Mouse (Mus musculus) c-Kit-negative CD71-positive TER-119-positive erythroid progenitor cells, embryonic 14.5 days (primary cell): ENCODE results near the gene Prph2.

Experiments
- DNase-seq: peaks from one replicate; pipeline ENCODE4 v3.0.0-alpha.2; 2013; ENCODE audit warnings: low read depth, low spot score

Prph2 gene

GRCm38 (mm10) chr17:46890843-46891594, 19.2 kb upstream of the Prph2 start:
- peak; percentile 48 for DNase-seq

- DNase-seq = no peak
These were observed 14.8 kb upstream of the Prph2 start for GRCm38 (mm10) chr17:46895426-46895825.

GRCm38 (mm10) chr17:46897221-46897950, 12.9 kb upstream of the Prph2 start:
- DNase-seq = no peak

GRCm38 (mm10) chr17:46900941-46901340, 9.3 kb upstream of the Prph2 start:
- no peak for DNase-seq

GRCm38 (mm10) chr17:46903876-46904490, 6.3 kb upstream of the Prph2 start:
- peak; percentile 52 for DNase-seq

- no peak for DNase-seq
These were observed 2.1 kb downstream of the Prph2 start for GRCm38 (mm10) chr17:46912331-46912730.

GRCm38 (mm10) chr17:46915129-46915528, 4.9 kb downstream of the Prph2 start:
- DNase-seq = no peak

GRCm38 (mm10) chr17:46918951-46919350, 8.7 kb downstream of the Prph2 start:
- no peak for DNase-seq

GRCm38 (mm10) chr17:46920855-46921254, 10.6 kb downstream of the Prph2 start:
- no peak for DNase-seq

GRCm38 (mm10) chr17:46926192-46926591, 15.9 kb downstream of the Prph2 start:
- no peak for DNase-seq

GRCm38 (mm10) chr17:46926941-46927340, 16.7 kb downstream of the Prph2 start:
- no peak for DNase-seq

- no peak for DNase-seq
These were observed 17.5 kb downstream of the Prph2 start for GRCm38 (mm10) chr17:46927781-46928180.

GRCm38 (mm10) chr17:46929277-46929676, 19.0 kb downstream of the Prph2 start:
- no peak for DNase-seq

GRCm38 (mm10) chr17:46929897-46930296, 19.6 kb downstream of the Prph2 start:
- DNase-seq = no peak

- DNase-seq = no peak
These were observed 22.7 kb downstream of the Prph2 start for GRCm38 (mm10) chr17:46932961-46933360.

GRCm38 (mm10) chr17:46933557-46934348, 23.5 kb downstream of the Prph2 start:
- DNase-seq = peak; percentile 8

GRCm38 (mm10) chr17:46940461-46940860, 30.2 kb downstream of the Prph2 start:
- no peak for DNase-seq

GRCm38 (mm10) chr17:46942421-46942820, 32.2 kb downstream of the Prph2 start:
- DNase-seq = no peak

GRCm38 (mm10) chr17:46946276-46946675, 36.0 kb downstream of the Prph2 start:
- DNase-seq = no peak

- DNase-seq = no peak
These were observed 47.8 kb downstream of the Prph2 start for GRCm38 (mm10) chr17:46958045-46958444.

- no peak for DNase-seq
These were observed 50.0 kb downstream of the Prph2 start for GRCm38 (mm10) chr17:46960216-46960615.

GRCm38 (mm10) chr17:46962153-46962552, 51.9 kb downstream of the Prph2 start:
- DNase-seq = no peak
